Mouse (Mus musculus) CH12.LX (cell line): ENCODE data around the gene Fam198b. TPM values are rescaled to one million over a fixed set of nuclear protein-coding genes. Genes with fewer than 3 reads are reported as not detected.

ENCODE experiments used
- DNase-seq: peaks from one replicate; pipeline ENCODE4 v3.0.0-alpha.2; 2013; ENCODE audit errors: extremely low read depth
- H3K27ac ChIP-seq: 2 replicates; pipeline ENCODE4 v1.5.1; 2012; ENCODE audit warnings: low read depth, mild to moderate bottlenecking, control low read depth, moderate library complexity; ENCODE audit not compliant: insufficient read depth
- H3K27me3 ChIP-seq: replicated peaks from 2 replicates; pipeline ENCODE3; 2012; ENCODE audit warnings: inconsistent platforms
- H3K36me3 ChIP-seq, 2 experiments: replicated peaks in 1 of 2; 2 replicates each; pipeline versions ENCODE3 to v1.6.1; 2012; ENCODE audit warnings: inconsistent platforms in 1 of 2, low read length in 1 of 2, mild to moderate bottlenecking in 1 of 2, mixed read lengths in 1 of 2, moderate library complexity in 1 of 2; ENCODE audit not compliant: control insufficient read depth in 1 of 2, insufficient read depth in 1 of 2
- H3K4me1 ChIP-seq, 2 experiments: 2 replicates each; pipeline ENCODE4 v1.6.1; 2012; ENCODE audit warnings: inconsistent platforms in 1 of 2, moderate library complexity in 1 of 2; ENCODE audit not compliant: insufficient read depth in 2 of 2, control insufficient read depth in 1 of 2
- H3K4me2 ChIP-seq: 2 replicates; pipeline ENCODE4 v1.6.1; 2012; ENCODE audit warnings: low read depth, mild to moderate bottlenecking, control low read depth; ENCODE audit not compliant: poor library complexity, insufficient read depth, severe bottlenecking
- H3K4me3 ChIP-seq, 3 experiments: fragments of 150-350 bp in 1 of 3; sonication (generic) in 1 of 3; replicated peaks in 1 of 3; 2 replicates each; pipeline versions ENCODE3 to v1.5.1; 2011 to 2012; ENCODE audit warnings: low read depth in 2 of 3, low read length in 2 of 3, mild to moderate bottlenecking in 2 of 3, moderate library complexity in 2 of 3, control low read depth in 1 of 3, improper control_type of control experiment in 1 of 3, inconsistent platforms in 1 of 3, mixed read lengths in 1 of 3; ENCODE audit not compliant: poor library complexity in 1 of 3
- H3K79me2 ChIP-seq: replicated peaks from 2 replicates; pipeline ENCODE4 v1.6.1; 2012; ENCODE audit warnings: mild to moderate bottlenecking, moderate library complexity; ENCODE audit not compliant: control insufficient read depth, poor library complexity, insufficient read depth, severe bottlenecking; ENCODE audit errors: extremely low read depth
- H3K9ac ChIP-seq: 2 replicates; pipeline ENCODE4 v1.6.1; 2012; ENCODE audit warnings: low read depth, mild to moderate bottlenecking, control low read depth, moderate library complexity; ENCODE audit not compliant: insufficient read depth
- H3K9me3 ChIP-seq: replicated peaks from 2 replicates; pipeline ENCODE3; 2012; ENCODE audit warnings: low read length, inconsistent platforms, mixed read lengths
- CHD2 ChIP-seq: IDR thresholded peaks from 2 replicates; pipeline ENCODE4 v1.6.1; 2011; ENCODE audit warnings: low read length, improper control_type of control experiment
- EP300 ChIP-seq: IDR thresholded peaks from 2 replicates; pipeline ENCODE4 v1.6.1; 2011; ENCODE audit warnings: low read length, improper control_type of control experiment
- ETS1 ChIP-seq: conservative IDR thresholded peaks from 2 replicates; pipeline ENCODE4 v1.6.1; 2012; ENCODE audit warnings: low read depth, mild to moderate bottlenecking, inconsistent platforms, low read length, improper control_type of control experiment, moderate library complexity
- HCFC1 ChIP-seq: IDR thresholded peaks from 2 replicates; pipeline ENCODE4 v1.6.1; 2012; ENCODE audit warnings: low read depth, mild to moderate bottlenecking, inconsistent platforms, low read length, improper control_type of control experiment
- JUN ChIP-seq: IDR thresholded peaks from 2 replicates; pipeline ENCODE4 v1.6.1; 2011; ENCODE audit warnings: low read depth, mild to moderate bottlenecking, low read length, improper control_type of control experiment, moderate library complexity; ENCODE audit not compliant: insufficient read depth
- JUND ChIP-seq: conservative IDR thresholded peaks from 2 replicates; pipeline ENCODE4 v1.6.1; 2011; ENCODE audit warnings: low read depth, low read length, improper control_type of control experiment
- KAT2A ChIP-seq: IDR thresholded peaks from 2 replicates; pipeline ENCODE4 v1.6.1; 2012; ENCODE audit warnings: low read length, improper control_type of control experiment, inconsistent platforms; ENCODE audit not compliant: insufficient replicate concordance
- MAX ChIP-seq: IDR thresholded peaks from 2 replicates; pipeline ENCODE4 v1.6.1; 2011; ENCODE audit warnings: low read length, improper control_type of control experiment
- MAZ ChIP-seq: IDR thresholded peaks from 2 replicates; pipeline ENCODE4 v1.6.1; 2012; ENCODE audit warnings: low read depth, mild to moderate bottlenecking, inconsistent platforms, low read length, improper control_type of control experiment, moderate library complexity
- MXI1 ChIP-seq: IDR thresholded peaks from 2 replicates; pipeline ENCODE4 v1.6.1; 2011; ENCODE audit warnings: mild to moderate bottlenecking, low read depth, low read length, improper control_type of control experiment
- MYC ChIP-seq: IDR thresholded peaks from 2 replicates; pipeline ENCODE4 v1.6.1; 2011; ENCODE audit warnings: low read depth, mild to moderate bottlenecking, improper control_type of control experiment, low read length
- NELFE ChIP-seq: IDR thresholded peaks from 2 replicates; pipeline ENCODE4 v1.6.1; 2011; ENCODE audit warnings: low read depth, low read length, improper control_type of control experiment
- TBP ChIP-seq: conservative IDR thresholded peaks from 2 replicates; pipeline ENCODE4 v1.6.1; 2011; ENCODE audit warnings: low read depth, low read length, improper control_type of control experiment
- UBTF ChIP-seq: IDR thresholded peaks from 2 replicates; pipeline ENCODE4 v1.6.1; 2012; ENCODE audit warnings: low read depth, mild to moderate bottlenecking, inconsistent platforms, low read length, improper control_type of control experiment, moderate library complexity
- ZMIZ1 ChIP-seq: IDR thresholded peaks from 2 replicates; pipeline ENCODE4 v1.6.1; 2012; ENCODE audit warnings: low read depth, mild to moderate bottlenecking, inconsistent platforms, low read length, improper control_type of control experiment
- dilution Hi-C: fragments of 300-500 bp; cut with MboI; formaldehyde crosslinking; loops from 2 replicates; pipeline ENCODE4 v1.14.3; 2020; ENCODE audit warnings: low sequenced_read_pairs; ENCODE audit not compliant: extremely low pct_unique_long_range_greater_than_20kb, extremely low pct_ligation_motif_present
- in situ Hi-C: fragments of 300-500 bp; cut with MboI; formaldehyde crosslinking; loops from 3 replicates; pipeline ENCODE4 v1.14.3; 2019; ENCODE audit warnings: low sequenced_read_pairs, low pct_ligation_motif_present, low pct_unique_long_range_greater_than_20kb, mixed read lengths
- polyA plus RNA-seq: library from polyadenylated mRNA; unstranded; fragments of >175 nt; gene quantifications from 2 replicates; pipeline ENCODE4 v1.2.1, GENCODE M21; 2012; ENCODE audit warnings: low read depth; ENCODE audit not compliant: insufficient read length
- total RNA-seq, 2 experiments: library from RNA; depleted of rRNA; stranded (reverse); fragments of 300-350 nt in 1 of 2; fragments of >200 nt in 1 of 2; gene quantifications; 2 replicates each; pipeline ENCODE4 v1.2.3; 2012 to 2014

The Fam198b gene
- total and polyA plus RNA-seq, 3 experiments: 1.2 to 8.5 (median 4.0) TPM

DNA sequence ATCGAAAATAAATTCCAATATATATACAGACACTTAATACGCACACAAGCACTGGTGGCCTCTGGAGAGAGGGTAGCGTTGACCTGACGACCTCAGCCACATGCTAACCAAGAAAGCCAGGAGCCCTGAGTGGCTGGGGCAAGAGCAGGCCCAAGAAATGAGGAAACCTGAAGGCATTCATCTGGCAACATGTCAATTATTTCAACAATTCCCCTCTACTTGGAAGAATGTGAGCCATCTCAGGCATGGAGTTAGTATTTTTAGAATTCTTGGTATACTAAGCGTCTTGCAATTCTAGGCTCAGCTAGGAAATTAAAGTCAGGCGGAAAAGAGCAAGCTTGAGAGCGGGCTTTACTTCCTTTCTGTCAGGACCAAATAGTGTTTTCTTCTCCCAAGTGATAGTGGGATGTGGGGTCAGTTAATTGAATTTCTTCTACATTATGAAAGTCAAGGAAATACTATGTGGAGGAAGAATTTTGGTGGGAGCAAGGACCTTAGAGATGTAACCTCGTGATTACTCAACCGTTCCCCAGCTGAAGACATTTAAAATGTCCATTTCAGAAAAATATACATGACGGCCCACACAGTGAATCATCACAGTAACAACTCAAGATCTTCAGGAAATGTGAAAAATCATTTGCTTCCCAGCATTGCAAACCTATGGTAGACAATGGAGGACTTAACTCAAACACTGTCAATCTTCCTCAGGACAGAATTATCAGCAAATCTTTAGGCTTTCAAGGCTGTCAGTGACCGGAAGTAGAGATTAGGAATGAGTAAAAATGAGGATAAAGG lies 93.5 kb downstream of the Fam198b start:
- Histone ChIP-seq H3K27me3 (no peaks in the 10 kb centered on the region), H3K36me3 (no peaks in the 10 kb centered on the region)
- no peak for DNase-seq
- no peak for TF ChIP-seq ETS1
- no peak for TF ChIP-seq ZMIZ1
- no peak for TF ChIP-seq JUND
- no peak for TF ChIP-seq NELFE
- TF ChIP-seq MAZ: no peak
- TF ChIP-seq, all 38 proteins: peak for 0
- Histone ChIP-seq H3K4me2 (no peak overlapping the region), H3K4me1 (peaks cover 0 to 4% of the 10 kb centered on the region in 2 experiments; a peak in 1 of 4 replicates), H3K4me3 (no peak overlapping the region), H3K79me2 (no peaks in the 10 kb centered on the region), H3K27ac (no peak overlapping the region), H3K9ac (no peak overlapping the region), H3K9me3 (no peaks in the 10 kb centered on the region)
- in situ Hi-C loops (no loop called here), dilution Hi-C loops (no loop called here)

DNA sequence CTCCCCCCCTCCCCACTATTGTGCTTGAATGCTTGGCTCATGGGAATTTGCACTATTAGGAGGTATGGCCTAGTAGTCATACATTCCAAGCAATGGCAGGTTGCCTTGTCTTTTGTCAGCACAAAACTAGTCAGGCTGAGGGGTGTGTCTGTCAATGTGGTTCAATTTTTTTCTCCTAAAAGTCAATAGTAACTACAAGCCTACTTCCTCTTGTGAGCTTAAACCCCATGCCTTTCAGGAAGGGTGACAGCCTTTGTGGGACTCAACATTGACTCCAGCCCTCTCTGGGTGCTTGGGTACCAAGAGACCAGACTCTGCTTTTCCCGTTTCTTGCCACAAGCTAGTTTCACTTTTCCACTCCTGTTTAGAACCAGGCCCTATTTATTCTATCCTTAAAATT lies 96.4 kb downstream of the Fam198b start:
- peaks cover 0 to 4% of the 10 kb centered on the region in 2 experiments; a peak in 1 of 4 replicates for H3K4me1 ChIP-seq
- in situ Hi-C loops: no loop called here
- no peak overlapping the region for H3K4me2 ChIP-seq
- no peaks in the 10 kb centered on the region for H3K27me3 ChIP-seq
- dilution Hi-C loops: no loop called here
- H3K36me3 ChIP-seq: no peaks in the 10 kb centered on the region
- H3K79me2 ChIP-seq: no peaks in the 10 kb centered on the region
- DNase-seq: no peak
- no peak overlapping the region for H3K27ac ChIP-seq
- H3K9me3 ChIP-seq: no peaks in the 10 kb centered on the region
- TF ChIP-seq MYC (no peak), ETS1 (no peak), KAT2A (no peak), HCFC1 (no peak), TBP (no peak), CHD2 (no peak), UBTF (no peak), MAX (no peak), MXI1 (no peak), MAZ (no peak), JUN (no peak), EP300 (no peak)
- no peak overlapping the region for H3K4me3 ChIP-seq
- H3K9ac ChIP-seq: no peak overlapping the region
